Mouse (Mus musculus): ENCODE data around the gene Mtm1.

Gene Mtm1

DNA sequence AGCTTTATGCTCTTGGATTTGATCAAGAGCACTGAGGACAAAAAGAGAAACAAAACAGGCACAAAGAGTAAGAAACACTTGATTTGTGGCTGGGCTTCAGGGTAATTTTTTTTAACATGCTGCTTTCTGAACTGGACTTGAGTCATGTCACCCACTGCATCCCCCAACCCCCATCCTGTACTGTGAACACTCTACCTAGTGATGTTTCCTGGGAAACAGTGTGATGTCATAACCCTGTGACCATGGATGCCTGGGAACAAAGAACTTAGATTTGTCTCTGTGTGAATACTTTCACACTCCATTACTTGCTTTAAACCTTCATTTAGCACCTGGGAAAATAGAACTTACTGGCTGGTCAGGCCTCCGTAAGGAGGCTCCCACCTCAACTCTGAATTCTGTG lies at the start of gene Mtm1:
Gene Mtm1 (plus strand): TSS at position 301 of the 400 bp plus-strand sequence.
- in situ Hi-C loops (cut with MboI; ENCODE audit: low sequenced_read_pairs) = no loop called here

DNA sequence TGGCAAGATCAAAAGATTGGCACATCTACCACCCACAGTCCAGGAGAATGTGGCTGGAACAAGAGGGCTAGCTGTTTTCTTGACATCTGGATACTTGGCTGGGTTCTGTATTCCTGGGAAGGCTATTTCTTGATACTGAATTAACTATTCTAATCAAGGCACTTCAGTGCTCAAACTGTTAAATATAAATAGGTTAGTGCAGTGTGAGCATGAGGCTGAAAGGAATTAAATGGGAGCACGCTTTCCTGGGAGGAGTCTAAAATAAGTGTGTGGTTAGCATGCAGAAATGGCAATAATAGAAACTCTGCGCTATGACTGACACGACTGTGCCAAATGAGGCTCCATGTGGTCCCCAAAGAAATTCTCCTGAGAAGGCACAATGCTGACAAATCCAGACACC lies 29.0 kb upstream of the Mtm1 start:
- in situ Hi-C loops (cut with MboI; ENCODE audit: low sequenced_read_pairs) = no loop called here

DNA sequence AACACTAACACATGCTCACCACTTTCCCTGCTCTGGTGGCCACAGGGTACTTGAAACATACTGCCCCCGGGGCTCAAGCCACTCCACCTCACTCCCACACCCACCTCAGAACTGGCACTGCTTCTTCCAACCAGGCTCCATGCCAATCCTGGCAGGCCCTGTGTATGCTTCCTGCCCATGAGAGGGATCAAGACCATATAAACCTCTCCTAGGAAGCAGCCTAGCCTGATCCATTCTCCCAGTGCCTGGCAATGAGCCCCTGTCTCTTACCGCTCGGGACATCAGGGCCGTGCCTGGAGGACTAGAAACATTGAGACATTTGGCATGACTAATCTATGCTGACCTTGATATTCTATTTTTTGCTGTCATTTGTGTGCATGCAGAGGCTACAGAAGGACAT lies 26.9 kb upstream of the Mtm1 start:
- in situ Hi-C loops (cut with MboI; ENCODE audit: low sequenced_read_pairs) = no loop called here

DNA sequence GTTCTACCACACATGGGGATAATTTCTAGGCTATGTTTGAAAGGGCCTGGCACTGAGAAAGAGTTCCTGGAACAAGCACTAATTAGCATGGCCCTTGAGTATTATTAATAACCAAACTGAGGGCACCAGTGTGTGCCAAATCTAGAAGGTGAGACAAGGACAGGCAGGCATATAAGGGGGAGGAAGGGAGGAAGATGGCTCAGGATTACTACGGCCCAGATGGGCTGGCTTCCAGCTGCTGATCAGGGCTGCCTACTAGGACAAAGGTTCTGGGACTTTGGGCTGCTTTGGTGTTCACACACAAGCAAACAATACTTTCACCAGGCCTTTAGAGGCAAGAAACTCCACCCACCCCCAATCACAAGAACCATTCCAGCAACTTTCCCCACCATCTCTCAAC lies 24.2 kb upstream of the Mtm1 start:
- in situ Hi-C loops (cut with MboI; ENCODE audit: low sequenced_read_pairs) = no loop called here

DNA sequence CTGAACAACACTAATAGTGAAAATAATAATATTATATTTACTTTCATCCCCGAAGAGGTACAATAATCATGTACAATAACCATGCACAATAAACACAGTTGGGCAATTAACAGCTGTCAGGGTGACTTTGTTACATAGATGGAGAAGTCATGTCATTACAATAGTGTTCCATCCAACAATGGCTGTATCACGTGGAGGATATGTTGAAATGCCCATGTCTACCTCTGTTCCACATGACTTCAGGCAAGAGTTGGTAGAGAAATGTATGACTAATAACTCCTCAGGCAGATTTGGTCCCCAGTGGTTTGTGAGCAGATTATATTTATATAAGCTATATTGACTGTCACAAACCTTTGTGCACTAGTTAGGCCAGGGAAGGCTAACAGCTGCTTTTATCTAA lies 5.8 kb upstream of the Mtm1 start:
- in situ Hi-C loops (cut with MboI; ENCODE audit: low sequenced_read_pairs) = no loop called here

DNA sequence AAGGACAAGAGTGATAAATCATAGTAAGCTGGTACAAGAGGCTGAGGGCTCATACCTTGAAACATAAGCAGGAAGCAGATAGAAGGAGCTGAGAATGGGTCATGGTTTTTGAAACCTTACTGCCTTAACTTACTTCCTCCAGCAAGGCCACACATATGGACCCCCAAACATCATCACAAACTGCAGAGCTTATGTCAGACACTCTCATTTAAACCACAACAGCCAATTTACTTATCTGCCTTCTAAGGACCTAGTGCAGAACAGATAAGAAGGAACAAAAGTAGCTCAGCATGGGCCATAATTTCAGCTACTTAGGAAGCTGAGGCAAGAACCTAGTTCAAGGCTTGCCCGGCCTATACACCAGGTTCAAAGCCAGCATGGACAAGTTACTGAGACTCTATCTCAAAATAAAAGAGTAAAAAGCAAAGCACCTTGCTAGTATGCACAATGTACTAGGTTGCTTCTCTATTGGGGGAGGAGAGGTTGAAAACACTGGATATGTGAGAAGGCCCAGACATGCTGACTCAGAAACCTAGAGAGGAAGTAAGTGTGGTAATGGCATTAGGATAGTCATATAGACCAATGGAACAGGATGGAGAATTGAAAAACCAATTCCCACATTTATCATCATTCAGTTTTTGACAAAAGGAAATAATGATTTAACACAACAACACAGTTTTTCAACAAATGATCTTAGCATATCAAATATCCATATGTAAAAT lies 4.6 kb upstream of the Mtm1 start:
- in situ Hi-C loops (cut with MboI; ENCODE audit: low sequenced_read_pairs) = no loop called here

DNA sequence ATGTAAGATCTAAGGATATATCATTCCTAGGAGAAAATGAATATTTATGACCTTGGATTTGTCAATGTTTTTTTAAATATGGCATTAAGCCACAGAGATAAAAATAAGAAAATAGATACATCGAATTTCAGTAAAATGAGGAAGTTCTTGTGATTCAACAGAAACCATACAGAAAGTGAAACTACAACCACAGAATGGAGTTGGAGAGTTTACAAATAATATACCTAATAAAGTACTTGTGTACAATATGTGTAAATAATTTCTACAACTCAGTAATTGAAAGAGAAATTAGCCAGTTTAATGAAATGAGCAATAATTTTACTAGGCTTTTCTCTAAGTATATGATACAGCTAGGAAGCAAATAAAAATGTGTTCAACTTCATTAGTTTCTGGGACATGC lies 4.0 kb upstream of the Mtm1 start:
- in situ Hi-C loops (cut with MboI; ENCODE audit: low sequenced_read_pairs) = no loop called here

DNA sequence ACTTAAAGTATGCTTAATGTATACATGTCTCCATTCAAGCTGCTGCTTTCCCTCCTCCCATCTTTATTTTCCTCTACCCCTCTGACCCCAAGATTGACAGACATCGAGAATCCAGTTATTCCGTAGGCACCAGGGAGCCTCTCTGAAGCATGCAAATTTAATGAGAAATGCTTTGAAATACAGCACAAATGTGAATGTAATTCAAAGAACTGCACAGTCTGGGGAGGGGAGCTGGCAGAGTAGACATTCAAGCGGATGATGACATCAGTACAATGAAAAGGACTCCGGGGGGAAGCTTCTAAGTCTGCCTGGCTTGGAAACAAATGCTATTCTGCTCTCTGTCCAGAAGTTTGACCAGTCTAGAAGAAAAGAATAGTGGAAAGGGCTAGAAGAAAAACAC lies 2.3 kb downstream of the Mtm1 start:
- in situ Hi-C loops (cut with MboI; ENCODE audit: low sequenced_read_pairs) = no loop called here

DNA sequence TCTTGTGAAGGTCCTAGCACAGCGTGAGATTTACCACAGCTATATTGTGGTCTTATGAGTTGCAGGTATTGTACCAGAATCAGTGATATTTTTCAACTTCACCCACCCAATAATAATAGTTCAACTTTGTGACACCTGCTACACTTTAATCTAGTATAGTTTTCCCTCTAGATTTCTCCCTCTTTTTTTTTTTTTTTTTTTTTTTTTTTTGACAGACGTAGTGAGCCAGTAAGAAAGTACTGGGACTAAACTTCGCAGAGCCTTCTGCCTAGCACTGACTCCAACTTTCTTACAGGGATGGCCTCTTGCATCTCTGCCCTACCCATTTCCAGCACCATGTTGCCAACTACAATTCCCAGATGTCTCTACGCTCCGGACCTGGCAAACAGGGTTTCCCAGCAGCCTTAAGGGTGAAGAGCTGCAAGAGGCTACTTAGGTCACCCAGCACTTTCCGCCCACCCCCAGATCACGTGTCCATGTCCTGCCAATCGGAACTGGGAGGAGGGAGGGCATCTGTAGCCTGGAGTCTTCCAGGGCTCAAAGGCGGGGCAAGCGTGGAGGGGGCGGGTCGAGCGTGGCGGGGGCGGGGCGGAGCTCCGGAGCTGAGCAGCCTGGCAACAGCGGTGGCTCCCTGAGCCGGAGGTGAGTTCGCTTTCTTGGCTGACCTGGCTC lies 4.0 kb downstream of the Mtm1 start:
- in situ Hi-C loops (cut with MboI; ENCODE audit: low sequenced_read_pairs) = no loop called here

DNA sequence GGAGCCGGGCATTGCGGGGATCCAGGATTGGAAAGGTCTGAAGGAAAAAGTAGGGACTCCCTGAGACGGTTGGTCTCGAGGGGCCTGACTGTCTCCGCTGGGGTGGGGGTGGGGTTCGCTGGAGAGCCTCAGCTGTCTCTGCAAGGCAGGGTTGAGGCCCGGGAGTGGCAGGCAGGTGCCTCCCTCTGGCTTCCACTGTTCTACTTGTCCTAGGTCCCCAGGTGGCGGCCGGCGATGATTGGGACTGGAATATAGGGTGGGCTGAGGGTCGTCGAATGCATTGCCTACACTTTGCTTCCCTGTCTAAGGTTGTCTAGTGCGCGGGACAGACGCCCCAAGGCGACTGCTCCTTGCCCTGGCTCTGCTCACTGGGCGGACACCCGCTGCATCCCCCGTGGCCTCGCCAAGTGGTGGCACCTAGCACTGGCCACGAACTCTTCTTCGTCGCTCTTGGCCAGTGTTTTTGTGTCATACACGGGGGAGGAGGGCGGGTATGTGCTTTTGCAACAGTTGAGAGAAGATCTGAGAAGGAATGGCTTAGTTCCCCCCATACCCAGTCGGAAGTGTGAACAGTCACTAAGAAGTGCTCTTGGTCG lies 4.6 kb downstream of the Mtm1 start:
- in situ Hi-C loops (cut with MboI; ENCODE audit: low sequenced_read_pairs) = no loop called here

DNA sequence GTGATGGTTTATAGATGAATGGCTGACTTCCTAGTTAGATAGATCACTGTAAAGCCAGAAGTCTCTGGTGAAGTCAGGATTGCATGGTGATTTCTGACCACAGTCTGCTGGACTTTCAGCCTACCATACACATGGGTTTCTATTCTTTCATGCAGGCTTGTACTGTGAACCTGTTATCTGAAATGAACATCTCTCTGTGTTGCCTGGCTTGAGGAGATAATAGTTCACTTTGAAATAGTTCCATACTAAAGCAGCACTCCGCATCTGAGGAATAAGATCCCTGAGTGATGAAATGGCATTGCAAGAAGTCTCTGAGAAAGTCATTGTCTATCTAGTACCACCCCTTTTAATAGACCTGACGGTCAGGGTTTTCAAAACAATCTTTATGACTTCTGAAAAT lies 6.3 kb downstream of the Mtm1 start:
- in situ Hi-C loops (cut with MboI; ENCODE audit: low sequenced_read_pairs) = no loop called here

DNA sequence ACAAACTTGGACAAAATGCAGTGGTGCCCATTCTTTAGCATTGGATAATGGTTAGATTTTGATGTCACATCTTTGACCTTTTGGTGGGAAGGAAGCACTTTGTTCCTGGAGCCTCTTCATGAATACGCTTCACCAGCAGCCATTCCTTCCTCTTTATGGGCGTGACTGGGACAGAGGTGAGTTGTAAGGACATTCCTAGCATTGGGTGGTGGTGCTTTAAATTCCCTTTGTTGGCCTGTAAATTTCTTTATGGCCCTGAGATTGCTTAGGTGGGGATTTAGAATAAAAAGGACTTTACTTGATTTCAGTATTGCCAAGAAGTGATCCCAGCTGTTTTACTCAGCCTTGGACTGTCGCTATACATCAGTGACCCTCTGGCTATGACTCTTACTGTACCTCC lies 8.3 kb downstream of the Mtm1 start:
- in situ Hi-C loops (cut with MboI; ENCODE audit: low sequenced_read_pairs) = no loop called here

DNA sequence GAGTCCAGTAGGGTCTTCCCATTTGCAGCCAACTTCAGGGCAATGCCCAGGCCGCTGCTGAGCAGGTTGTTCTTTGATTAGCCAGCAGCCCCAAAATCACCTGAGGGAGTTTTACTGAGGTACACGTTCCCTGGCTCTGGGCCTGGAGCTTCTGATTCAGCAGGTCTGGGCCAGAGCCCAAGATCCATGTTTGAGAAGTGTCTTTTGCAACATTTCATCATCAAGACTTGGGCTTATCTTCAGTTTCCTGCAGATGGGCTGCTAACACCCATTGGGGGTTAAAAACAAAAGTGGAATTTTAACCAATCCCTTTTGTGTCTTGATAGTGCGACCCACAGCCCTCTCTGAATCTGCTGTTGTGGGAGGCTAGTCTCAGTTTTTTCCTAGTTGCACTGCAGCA lies 10.3 kb downstream of the Mtm1 start:
- in situ Hi-C loops (cut with MboI; ENCODE audit: low sequenced_read_pairs) = no loop called here

DNA sequence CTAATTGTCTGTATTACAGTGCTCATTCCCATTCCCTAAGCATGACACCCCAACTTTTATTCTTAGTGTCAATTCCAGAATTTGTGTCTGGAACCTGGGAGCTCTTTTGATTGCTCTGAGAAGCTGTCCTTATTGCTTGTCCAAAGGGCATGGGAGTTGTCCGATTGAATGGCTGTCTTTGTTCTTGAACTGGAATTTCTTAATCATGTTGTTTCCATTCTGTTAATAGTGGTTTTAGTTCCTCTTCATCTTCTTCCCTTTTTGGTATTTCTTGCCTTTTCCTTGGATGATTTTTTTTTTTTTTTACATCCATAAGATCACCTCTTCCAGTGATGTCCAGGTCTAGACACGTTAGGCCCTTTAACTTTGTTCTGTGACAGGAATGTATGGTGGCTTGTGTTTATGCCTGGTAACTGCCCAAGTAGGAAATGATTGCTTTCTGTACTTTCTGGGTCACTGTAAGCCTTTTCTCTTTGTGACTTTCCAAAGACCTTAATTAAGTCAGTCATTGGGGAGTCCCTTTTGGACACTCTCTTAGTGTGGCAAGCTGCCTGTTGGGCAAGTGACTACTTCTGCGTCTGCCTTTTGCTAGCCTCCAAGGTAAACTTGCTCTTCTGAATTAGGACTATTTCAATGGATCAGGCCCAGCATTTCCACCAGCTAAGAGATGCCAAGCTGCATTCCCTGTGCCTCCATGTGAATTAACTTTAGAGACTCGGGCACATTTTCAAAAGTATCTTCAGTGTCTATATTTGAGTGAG lies 12.3 kb downstream of the Mtm1 start:
- in situ Hi-C loops (cut with MboI; ENCODE audit: low sequenced_read_pairs) = no loop called here

DNA sequence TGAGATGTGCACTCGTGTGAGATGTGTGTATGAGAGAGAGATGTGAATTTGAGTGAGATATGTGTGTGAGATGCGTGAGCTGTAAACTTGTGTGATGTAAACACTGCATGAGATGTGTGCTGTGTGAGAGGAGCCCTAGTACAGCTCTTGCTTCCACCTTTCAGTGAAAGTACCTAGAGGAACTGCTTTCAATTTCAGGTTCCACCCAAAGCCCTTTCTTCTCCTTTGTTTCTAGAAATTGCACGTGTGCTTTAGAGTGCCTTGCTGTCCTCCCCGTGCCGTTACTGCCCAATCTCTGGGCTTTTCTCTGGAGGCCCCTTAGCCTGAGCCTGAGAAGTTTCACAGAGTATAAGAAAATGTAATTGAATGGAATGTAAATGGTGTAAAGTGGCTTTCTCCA lies 16.3 kb downstream of the Mtm1 start:
- in situ Hi-C loops (cut with MboI; ENCODE audit: low sequenced_read_pairs) = no loop called here

DNA sequence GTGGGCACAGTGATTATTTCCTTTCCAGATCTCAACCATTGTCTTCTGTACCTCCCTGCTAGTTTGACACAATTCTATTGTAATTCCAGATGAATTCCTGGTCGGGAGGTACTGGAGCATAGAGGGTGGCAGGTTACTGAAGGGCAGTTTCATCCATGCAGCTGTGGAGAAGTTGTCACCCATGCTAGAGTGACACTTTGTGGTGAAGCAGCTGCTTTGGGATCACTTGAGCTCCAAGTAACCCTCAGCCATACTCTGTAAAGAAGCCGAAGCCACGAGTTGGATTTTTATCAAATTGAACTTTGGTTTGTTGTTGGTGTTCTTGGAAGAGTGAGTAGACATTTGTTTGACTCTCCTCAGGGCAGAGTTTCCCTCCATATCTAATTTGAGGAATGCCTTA lies 17.6 kb downstream of the Mtm1 start:
- in situ Hi-C loops (cut with MboI; ENCODE audit: low sequenced_read_pairs) = no loop called here

DNA sequence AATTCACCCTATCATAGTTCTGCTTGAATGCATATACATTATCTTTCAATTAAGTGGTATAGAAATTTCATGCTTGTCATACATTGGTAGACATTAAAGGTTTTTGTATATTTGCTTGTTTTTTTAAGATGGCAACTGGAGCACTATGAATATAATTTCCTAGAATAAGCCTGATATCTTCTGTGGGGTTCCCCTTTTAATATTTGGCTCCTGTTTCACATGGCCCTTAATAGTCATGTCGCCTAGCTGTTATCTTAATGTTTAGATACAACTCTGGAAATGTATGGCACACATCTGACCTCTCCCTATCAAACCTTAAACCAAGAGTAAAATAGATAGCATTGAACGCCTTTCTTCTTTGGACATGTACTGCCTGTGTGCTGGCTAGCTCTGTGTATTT lies 20.3 kb downstream of the Mtm1 start:
- in situ Hi-C loops (cut with MboI; ENCODE audit: low sequenced_read_pairs) = no loop called here

DNA sequence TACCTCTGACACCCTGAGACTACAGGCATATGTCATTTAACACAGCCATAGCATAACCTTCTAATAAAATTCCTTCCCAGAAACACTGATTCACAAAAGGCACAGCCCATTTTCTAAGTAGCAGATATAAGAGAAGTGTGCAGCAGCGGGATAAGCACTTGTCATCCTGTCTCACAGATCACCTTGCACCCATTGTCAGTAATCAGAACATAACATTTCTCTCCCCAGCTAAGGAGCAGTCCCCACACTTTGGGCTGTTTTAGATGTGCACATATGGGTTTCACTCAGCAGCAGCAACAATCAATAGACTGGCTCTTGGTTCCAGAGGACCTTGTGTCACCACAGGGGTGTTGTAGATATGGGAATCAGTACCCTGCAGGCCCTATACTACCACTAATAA lies 45.9 kb downstream of the Mtm1 start:
- in situ Hi-C loops (cut with MboI; ENCODE audit: low sequenced_read_pairs) = no loop called here

DNA sequence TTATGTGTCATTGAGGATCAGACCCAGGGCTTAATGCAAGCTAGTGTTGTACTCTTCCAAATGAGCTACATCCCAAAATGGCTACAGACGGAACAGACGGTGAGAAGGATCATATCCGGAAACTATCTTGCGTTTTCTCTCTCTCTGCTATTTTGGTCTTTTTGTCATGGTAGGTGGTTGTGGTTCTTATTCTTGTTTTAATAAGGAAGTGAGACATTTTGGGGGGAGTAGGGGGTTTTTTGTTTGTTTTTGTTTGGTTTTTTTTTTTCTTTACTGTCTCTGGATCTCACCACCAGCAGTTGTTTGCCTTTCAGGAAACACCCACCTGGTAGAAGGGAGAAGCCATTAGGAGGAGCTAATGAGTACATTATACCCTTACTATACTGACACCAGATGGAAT lies 50.3 kb downstream of the Mtm1 start:
- in situ Hi-C loops (cut with MboI; ENCODE audit: low sequenced_read_pairs) = no loop called here

DNA sequence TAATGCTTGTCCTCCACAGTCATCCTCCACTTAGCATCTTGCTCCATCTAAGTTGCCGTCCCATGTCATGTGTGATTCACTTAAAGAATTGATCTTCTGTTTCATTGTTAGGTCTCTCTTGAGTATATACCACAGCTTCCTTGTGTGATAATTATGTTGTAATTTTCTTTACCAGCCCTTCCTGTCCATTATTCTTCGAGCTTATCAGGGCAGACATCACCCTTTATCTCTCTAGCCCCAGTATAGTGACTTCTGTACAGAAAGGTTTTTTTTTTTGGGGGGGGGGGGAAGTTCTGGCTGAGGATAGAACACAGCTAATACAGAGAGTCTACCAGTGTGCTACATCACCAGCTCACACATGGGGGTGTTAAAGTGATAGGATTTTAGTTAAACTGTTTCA lies 53.7 kb downstream of the Mtm1 start:
- in situ Hi-C loops (cut with MboI; ENCODE audit: low sequenced_read_pairs) = no loop called here

DNA sequence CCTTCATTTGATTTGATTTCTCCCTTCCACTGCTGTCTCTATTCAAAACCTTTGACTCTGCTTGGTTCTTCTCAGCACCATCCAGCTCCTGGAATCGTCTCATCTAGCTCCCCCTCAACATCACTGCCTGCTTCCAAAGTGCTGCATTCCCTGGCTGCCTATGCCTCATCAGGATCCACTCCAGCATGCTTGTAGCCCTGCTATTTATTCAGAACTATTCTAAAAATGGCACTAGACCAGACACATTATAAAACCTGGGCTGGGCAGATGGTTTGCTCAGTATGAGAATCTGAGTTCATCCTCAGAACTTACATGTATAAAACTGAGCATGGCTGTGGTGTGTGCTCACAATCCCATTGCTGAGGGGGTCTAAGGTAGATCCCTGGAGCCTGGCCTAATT lies 58.4 kb downstream of the Mtm1 start:
- in situ Hi-C loops (cut with MboI; ENCODE audit: low sequenced_read_pairs) = no loop called here

DNA sequence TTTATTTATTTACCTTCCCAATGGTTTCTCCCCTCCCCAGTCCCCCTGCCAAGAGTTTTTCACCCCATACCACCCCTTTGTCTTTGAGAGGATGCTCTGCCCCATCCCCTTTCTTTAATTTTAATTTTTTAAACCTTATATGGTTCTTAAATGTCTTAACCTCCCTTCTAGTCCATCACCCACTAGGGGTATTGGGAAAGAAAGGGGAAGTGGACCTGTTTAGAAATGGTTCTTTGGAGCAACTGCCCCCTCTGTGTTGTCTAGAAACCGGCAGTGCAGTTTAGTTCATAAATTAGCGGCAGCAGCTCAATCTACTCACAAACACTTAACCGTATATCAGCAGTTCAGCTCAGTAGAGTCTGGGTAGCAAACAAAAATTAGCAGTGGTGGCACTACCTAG lies 63.6 kb downstream of the Mtm1 start:
- in situ Hi-C loops (cut with MboI; ENCODE audit: low sequenced_read_pairs) = no loop called here
